Mouse (Mus musculus) inflammation-experienced regulatory T-cells, adult 6 months (primary cell): ENCODE measurements around the gene Tmcc2. TPM values are rescaled to one million over a fixed set of nuclear protein-coding genes. Genes with fewer than 3 reads are reported as not detected.
A peak's percentile ranks its signal among the peaks of the same experiment; 100 is the strongest.

Source experiments
- ATAC-seq: one replicate; pipeline ENCODE4 v1.8.0; 2017
- polyA plus RNA-seq, 3 experiments: library from polyadenylated mRNA; unstranded; fragments of 100-300 nt; shearing (Covaris generic); gene quantifications; one replicate each; pipeline ENCODE4 v1.2.1; 2017

Gene Tmcc2
- 1 to 10 TPM in 2 of 3 experiments, under 1 TPM in 1; 0.39 to 1.2 (median 1.2) TPM for polyA plus RNA-seq

DNA sequence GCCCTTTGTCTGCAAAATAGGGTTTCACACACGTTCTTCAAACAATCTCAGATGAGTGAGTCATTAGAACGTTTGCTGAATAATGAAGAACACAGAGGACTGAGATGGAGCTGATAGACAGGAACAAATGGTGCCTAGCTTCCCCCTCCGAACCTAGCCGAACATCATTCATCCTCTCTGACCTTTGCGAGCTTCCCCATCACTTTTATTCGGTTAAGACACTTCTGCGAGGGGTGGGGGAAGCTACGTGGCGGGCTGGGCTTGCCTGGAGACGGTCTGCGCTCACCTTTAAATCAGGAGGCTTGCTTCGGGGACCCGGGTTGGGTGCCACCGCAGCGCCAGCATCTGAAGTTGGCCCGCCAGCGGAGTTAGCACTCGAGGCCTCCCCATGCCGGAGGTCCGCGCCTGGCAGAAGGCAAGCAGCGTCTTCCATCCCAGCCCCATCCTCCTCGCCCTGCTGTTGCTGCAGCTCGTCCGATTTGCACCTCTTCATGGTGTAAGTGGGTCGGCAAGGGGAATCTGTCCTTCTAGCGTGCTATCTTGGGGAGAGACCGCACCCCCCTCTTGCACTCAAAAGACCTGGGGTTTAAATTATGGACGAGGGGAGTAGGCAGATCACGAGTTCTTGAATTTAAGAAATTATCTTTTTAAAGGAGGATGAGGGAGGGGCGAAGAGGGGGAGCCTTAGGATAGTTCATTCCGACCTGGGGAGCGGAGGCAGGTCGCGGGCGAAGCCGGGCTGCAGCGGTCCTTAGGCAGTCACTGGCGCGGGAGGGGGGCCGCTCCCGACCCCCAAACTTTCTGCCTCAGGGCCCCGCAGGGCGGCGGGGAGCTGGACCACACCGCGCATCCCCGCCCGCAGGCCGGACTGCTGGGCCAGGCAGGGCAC is at the start of gene Tmcc2:
Tmcc2 (minus strand) TSS at position 591 of the 889 bp plus-strand sequence.
- ATAC-seq: peak; percentile 26

DNA sequence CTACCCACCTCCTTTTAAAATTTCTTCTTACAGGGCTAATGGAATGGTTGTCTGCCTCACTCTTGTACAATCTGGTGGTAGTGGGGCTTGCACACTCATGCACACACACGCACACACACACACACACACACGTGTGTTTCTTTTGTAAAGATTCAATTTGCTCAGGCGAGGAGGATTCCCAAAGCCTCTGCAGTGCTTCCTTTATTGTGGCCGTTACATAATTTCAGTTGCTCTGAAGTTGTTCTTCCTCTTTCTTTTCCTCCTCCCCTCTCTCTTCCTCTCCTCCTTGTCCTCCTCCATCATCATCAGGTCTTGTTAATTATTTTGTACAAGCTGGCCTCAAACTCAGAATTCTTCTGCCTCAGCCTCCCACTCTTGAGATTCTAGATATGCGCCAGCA is 46.3 kb upstream of the Tmcc2 start:
- no peak for ATAC-seq

DNA sequence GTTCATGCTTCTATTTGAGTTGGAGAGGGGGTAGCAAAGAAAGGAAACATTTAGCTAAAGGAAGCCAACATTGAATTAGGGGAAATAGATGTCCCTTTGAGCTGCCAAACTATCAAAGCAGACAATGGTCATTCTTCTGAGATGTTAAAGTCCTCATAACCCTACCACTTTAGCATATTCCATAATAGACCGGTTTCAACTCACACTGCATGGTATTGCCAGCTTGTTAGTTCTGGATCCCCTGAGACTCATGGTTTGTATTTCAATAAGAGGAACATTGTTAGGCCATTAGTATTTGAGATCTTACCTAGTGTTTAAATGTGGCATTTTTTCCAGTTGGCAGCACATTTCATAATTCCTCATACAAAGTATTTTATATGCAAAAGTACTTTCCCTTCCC is 45.9 kb upstream of the Tmcc2 start:
- ATAC-seq: no peak

DNA sequence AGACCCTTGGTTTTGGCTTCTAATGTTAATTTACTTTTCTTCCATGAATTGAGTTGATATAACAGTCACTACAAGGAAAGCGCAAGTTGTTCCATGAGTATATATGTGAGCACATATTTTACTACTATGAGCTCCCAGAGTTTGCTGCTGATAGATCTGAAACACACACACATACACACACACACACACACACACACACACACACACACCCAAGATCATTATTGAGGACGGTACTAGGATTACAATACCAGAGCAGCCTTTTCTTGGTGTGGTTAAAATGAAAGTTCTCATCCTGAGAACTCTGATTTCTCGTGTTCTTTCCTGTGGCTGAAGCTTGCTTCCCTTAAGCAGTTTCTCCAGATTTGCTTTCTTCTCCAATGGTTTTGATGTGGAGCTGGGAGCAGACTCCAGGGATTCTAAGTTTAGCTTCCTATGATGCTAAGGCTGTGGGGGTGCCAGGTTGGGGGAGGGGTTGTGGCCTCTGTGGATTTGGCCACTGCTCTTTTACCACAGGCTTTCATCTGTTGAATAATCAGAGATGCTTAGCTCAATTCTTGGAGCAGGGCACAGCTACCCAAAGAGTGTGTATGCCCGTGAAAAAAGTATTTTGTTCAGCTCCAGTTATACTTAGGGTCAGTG is 45.4 kb upstream of the Tmcc2 start:
- peak; percentile 65 for ATAC-seq

DNA sequence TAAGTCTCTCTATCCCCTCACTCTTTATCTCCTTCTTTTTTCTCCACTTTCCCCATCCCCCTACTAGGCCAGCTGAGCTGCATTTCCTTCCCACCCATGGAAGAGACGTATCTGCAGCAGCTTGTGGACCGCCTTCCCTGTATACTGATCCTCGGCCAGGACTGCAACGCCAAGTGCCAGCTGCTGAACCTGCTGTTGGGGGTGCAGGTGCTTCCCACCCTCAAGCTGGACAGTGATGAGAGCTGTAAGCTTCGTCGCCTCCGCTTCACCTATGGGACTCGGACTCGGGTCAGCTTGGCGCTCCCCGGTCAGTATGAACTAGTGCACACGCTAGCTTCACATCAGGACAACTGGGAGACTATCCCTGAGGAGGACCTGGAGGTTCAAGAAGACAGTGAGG is 43.0 kb upstream of the Tmcc2 start:
- no peak for ATAC-seq

DNA sequence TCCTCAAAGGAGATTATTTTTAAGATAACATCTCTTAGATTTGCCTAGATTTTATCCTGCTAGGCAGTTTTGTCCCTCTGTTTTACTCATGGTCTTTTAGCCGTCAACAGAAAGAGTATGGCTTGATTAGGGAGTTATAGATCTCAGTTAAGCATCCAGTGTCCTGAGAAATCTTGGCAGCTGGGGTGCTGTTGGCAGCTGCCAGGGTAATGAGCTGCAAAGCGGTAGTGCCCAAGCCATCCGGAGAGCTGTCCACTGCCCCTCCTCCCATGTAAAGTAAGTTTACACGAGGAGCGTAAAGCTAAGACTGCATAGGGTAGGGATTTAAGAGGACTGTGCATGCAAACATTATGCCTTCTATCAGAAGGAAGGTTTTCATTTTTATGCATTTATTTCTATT is 42.3 kb upstream of the Tmcc2 start:
- no peak for ATAC-seq

DNA sequence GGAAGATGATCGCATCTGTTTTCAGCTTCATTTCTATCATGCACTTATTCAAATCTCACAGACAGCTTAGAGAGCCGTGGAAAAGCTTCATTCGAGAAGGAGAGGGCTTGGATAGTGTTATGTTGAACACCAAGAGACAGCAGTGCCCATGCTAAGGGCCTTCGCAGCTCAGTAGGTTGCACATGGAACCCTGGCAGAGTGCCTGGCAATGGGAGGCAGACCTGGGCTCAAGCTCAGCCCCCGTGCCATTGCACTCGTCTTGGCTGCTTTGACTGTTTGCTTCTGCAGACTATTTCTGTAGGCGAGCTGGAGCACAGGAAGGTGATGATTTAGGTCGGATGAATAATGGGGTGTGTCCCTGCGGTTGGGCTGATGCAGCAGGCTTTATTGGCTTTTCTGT is 40.6 kb upstream of the Tmcc2 start:
- ATAC-seq: no peak

DNA sequence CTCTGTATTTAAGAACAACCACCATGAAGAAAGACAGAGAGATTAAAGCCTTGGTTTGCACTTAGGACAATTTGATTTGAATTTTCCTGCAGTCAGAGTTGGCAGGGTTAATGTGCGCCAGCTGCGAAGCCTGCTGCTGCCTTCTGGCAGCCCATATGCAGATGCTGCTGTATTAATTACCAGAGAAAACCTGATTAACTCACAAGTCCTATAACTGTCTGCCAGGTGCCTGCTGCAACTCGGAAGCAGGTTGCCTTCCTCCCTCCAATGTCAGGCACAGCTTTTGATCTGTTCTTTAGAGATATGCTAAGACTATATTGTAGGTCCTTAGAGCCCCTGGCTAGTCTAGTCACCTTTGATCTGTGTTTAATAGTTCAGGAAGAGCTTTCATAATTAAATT is 39.7 kb upstream of the Tmcc2 start:
- no peak for ATAC-seq

DNA sequence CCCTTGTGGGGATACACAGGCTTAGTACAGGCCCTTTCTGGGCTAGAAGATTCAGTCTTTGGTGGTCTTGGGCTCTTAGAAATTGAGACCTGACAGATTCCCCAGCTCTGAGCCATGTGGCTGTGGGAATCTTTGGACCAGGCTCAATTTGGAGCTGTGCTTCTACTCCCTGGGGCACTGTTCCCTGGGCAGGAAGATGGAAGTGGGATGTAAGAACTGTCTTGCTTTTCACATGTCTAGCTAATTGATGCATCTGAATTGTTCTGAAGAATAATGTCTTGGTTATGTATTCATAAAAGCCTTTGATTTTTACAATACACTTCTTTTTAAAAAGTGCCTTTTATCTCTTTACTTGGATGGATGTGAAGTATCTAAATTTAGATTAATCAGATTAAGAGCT is 34.5 kb upstream of the Tmcc2 start:
- no peak for ATAC-seq

DNA sequence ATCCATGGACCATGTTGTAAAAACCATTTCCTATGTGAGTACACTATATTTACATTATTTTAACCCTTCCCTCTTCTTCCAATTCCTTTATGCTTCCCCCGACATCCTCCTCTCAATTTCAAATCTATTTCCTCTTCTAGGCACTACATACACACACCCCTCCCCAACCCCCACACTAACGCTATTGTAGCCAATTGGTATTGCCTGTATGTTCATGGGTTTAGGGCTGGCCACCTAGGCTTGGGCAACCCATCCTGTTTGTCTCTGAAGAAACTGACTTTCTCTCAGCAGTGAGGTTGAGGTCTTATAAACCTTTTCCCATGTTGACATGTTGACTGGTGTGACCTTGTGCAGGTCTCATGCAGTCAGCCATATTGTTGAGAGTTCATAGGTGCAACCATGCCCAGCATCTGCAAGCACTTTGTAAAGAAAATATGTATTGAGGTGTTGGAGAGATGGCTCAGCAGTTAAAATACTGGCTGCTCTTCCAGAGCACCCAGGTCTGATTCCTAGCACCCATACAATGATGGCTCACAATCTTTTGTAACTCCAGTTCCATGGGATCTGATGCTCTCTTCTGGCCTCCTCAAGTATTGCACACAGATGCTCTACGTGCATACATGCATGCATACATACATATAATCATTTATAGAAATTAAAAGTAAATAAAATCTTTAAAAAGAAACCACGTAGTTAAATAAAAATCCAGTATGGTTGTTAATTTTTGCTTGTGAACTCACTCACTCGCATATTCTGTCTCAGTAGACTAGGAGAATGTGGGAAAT is 32.0 kb upstream of the Tmcc2 start:
- ATAC-seq: no peak

DNA sequence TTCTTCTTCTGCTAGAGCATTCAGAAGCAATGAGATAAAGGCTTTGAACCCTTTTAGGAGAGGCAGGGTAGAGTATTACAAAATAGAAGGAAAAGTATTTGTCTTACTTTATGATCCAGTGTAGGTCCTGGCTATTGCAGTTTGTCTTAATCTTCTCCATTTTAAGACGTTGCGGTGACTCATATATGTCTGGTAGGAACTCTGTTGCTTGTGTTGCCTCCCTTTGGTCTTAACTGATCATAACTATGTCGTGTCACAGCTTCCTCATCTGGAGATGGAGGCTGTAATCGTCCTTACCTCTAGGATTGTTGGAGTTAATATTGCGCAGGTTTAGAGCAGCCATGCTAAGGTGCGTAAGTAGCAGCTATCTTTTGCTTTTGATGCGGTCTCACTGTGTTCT is 29.6 kb upstream of the Tmcc2 start:
- ATAC-seq: no peak

DNA sequence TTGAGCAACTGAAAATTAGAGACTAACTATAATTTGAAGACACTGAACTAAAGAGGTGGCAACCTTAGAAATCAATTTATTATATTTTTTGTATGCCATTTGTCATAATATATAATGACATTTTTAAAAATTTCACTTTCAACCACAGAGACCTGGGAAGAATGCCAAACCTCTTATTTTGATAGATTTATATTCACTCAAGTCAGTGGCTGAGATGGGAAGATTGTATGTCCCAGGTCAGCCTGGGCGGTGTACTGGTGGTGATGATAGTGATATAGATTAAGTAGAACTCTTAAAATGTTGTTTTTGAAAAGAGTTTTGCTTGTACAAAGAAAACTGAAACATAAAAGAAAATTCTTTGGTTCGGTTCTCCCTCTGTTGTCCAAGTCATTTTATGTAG is 29.1 kb upstream of the Tmcc2 start:
- ATAC-seq: no peak

DNA sequence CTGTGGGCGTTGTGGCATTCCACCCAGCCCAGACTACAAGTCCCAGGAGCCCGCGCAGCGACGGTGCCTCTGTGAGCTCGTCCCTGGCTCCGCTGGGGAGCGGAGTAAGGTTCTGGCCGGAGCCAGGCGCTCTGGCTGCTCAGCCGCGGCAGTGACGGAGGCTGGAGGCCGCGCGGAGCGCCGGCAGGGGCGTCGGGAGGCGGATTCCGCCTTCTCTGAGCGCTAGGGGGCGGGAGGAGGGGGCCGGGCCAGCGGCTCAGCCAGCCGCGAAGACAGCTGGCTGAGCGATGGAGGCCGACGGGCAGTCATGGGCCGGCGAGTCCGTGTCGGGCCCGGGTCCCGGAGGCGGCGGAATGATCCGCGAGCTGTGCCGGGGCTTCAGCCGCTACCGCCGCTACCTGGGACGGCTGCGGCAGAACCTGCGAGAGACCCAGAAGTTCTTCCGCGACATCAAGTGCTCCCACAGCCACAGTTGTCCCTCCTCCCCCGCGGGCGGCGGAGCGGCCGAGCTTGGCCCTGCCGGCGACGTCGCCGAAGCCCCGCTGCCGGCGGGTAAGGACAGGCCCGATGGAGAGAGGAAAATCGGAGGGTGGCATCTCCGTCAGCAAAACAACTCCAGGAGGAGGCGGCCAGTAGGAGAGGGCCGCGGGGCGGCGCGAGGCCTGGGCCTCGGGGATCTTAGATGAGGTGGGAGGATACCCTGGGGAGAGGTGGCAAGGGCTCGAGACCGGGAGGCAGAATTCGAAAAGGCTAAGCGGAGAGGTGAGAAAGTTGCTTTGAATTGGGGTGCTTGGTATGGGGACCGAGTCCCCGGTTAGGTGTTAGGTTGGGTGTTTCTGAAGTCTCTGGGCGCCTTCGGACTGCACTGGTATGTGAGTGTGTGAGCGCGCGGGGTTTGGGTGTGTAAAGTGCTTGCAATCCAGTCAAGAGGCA is 26.5 kb upstream of the Tmcc2 start, which contains the start of gene Dstyk:
Dstyk (plus strand) TSS at position 237 of the 933 bp plus-strand sequence.
- ATAC-seq: peak; percentile 90

DNA sequence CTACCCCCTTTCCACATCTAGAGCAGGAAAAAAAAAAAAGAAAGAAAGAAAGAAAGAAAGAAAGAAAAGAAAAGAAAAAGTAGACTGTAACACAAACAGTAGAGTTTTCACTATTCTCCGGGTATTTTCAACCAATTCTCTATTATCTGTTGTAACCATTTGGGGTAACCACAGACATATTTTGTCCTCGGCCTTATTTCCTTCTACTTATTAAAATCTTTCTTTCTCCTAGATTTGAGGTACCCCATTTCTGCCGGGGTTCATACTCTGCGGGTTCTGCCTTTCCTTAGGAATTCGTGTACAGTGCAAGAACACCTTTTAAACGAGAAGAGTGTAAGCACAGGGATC is 25.8 kb upstream of the Tmcc2 start:
- ATAC-seq: peak; percentile 2

DNA sequence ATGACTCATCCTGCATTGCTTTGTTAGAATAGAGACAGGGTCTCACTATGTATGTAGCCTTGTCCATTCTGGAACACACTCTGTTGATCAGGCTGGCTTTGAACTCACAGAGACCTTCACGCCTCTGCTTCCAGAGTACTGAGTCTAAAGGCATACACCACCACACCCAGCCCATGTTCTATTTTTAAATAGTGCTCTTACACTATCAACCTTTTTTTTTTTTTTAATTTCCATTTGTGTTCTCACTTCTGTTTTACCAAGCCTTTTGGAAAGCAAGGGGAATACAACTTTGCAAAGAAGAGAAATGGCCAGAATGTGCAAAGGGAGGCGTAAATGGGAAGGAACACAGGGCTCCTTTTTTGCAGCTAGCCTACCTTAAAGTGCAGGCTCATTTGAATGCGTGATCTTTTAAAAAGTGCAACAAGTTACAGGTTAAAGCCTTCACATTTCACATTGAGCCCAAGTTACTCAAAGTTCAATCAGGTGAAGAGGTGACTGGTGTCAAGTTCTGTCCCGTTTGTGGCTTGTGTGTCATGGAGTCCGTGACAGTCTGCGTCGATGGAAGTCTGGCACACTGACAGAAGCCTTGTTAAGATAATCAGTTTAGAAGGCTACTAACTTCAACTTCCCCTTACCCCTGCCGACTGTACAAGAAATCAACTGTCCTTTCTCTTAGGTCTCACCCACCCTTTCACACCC is 25.3 kb upstream of the Tmcc2 start:
- ATAC-seq: no peak

DNA sequence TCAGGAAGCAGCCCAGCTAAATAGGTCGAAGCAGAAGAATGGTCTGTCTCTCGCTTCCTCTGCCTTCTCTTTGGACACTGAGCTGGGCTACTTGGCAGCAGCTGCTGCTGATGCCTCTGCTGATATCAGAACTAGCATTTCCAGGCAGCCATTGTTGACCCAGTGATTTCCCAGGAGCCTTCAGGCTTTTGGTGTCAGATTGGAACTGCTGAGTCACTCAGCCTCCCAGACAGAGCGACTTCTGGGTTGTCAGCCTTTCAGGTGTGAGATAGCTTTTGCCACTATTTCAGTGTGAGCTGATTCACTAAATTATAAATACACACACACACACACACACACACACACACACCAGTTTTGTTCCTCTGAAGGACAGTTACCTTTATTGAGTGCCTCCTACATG is 19.6 kb upstream of the Tmcc2 start:
- no peak for ATAC-seq

DNA sequence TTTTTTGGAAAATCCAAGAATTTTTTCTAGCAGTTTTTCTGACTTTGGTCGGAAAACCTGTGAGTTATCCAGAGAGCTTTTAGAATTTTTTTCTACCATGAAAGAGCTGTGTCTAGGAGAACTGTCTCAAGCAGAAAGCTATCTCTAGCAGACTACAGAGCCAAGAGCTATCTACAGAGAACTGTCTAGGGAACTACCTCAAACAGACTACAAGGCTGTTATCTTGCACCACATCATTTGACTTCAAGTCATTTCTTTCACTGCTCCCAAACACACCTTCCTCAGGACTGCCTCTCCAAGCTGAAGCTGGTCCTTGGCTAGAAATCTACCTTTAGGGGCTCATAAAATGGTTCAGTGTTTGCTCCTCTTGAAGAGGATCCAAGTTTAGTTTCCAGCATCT is 10.8 kb upstream of the Tmcc2 start:
- no peak for ATAC-seq

DNA sequence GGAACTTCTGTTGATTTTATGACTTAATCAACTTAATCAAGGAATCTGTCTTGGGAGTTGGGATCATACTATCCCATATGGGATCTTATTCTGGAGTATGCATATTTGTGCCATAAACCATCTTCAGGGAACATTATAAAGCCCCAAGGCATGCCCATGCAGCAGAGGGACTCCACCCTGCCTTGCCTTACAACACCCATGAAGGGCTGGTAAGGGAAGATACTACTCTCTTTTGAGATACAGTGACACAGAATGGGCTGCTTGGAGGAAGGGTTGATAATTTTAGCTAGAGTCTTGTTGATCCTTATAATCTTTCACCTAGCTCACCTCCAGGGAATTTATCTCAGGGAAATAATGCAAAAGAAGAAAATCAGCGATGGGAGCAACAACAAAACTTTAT is 9.5 kb upstream of the Tmcc2 start:
- ATAC-seq: no peak

DNA sequence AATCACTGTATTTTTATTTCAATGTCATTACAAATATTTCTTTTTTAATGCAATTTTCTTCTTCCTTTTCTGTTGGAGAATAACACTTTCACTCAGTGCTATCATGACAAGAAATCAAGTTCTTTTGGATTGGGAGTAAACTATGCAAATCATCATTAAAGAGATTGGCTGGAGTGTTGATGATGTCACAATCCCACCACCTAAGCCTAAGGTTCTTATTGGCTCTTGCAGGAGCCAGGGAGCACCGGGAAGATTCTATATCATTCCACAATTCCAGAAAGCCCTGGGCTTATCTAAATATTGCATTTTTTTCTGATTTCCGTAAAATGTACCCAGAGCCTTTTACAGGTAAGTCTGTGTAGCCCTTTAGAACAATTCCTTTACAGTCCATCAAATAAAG is 5.6 kb upstream of the Tmcc2 start:
- ATAC-seq: no peak

DNA sequence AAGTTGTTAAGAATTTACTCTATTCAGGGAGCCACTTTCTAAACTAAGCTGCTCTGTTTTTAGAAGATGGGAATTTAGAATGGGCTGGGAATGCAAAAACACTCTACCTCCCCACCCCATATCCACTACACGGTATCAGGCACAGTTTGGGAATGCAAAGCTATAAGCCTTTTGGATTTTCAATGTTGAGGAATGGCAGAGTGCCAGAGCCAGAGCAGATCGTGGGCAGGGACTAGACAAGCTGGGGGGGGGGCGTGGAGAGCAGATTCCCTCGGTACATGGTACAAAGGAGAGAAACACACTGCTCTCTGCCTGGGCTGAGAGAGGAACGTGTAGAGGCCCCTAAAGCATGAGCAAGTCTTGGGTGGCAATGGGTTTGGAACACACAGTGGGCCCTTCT is 1.8 kb upstream of the Tmcc2 start:
- no peak for ATAC-seq

DNA sequence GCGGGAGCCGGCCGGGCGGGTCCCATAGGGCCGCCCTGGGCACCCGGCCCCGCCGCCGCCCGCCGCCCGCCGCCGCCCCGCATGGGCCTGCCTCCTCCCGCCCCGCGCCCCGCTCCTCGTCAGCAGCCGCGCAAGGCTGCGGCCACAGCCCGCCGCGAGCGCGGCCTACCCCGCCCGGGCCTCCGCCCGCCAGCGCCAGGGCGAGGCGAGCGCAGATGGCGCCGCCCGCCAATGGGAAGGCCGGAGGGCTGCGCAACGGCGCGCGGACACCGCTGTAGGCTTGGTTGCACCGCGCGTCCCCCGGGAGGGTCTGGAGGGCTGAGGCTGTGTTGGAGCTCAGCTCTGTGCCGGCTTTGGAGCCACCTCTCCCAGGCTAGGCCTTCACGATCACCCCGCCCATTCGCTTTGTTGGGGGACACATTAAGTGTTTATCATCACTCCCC is 520 bp upstream of the Tmcc2 start:
- ATAC-seq: no peak
